Mouse (Mus musculus): Measurements from ENCODE around the gene Emilin1. TPM values are rescaled to one million over a fixed set of nuclear protein-coding genes. Genes with fewer than 3 reads are reported as not detected.

Emilin1 gene
- total and polyA plus RNA-seq, 2 experiments = 17.8 to 31.5 TPM

DNA sequence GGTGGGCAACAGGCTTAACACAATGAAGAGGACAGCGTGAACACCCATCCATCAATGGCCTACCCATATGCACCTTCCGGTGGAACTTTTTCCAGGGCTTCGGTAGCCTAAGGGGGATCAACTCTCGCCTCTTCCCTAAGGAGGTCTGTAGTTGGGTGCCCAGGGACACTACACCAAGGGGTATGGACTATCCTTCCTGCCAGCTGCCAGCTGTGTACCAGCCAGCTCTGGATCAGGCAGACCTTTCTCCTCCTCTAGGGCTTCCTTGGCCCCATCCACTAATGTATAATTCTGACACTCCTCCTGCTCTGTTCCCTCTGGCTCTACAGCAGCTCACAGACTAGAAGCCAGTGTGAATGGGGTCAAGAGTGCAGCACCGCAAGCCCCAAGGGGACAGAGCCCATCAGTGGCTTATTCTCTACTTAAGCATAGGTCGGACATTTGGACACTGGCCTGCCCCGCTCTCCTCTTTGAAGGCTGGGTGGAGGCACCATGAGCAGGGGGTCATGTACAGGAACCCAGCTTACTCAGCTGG is 966 bp downstream of the Emilin1 start:
- Histone ChIP-seq H3K9ac (ENCODE audit: low read depth, low read length) (peak overlapping the region; percentile 64), H3K27me3 (ENCODE audit: control insufficient read depth, insufficient read depth, low read length) (no peaks in the 10 kb centered on the region), H3K4me1 (ENCODE audit: control insufficient read depth, insufficient read depth, low read length) (peaks cover 23% of the 10 kb centered on the region), H3K79me2 (ENCODE audit: control insufficient read depth, insufficient read depth, low read length) (no peaks in the 10 kb centered on the region), H3K36me3 (ENCODE audit: control insufficient read depth, insufficient read depth, low read length) (no peaks in the 10 kb centered on the region), H3K27ac (replicated peaks; ENCODE audit: insufficient read depth, low read depth, low read length) (peak overlapping the region; percentile 71), H3K4me3 (ENCODE audit: insufficient read depth, low read depth, low read length) (peak overlapping the region; percentile 65)
- 74% methylated on average over 7 of the region's 7 CpGs for WGBS
- no peak for TF ChIP-seq POLR2A (IDR thresholded peaks at IDR 0.05; ENCODE audit: extremely low read depth, insufficient read depth, low read length)
- no peak for TF ChIP-seq CTCF (IDR thresholded peaks at IDR 0.05; ENCODE audit: low read depth, low read length)
- no peak for DNase-seq (ENCODE audit: extremely low read depth, low read depth, low spot score)

DNA sequence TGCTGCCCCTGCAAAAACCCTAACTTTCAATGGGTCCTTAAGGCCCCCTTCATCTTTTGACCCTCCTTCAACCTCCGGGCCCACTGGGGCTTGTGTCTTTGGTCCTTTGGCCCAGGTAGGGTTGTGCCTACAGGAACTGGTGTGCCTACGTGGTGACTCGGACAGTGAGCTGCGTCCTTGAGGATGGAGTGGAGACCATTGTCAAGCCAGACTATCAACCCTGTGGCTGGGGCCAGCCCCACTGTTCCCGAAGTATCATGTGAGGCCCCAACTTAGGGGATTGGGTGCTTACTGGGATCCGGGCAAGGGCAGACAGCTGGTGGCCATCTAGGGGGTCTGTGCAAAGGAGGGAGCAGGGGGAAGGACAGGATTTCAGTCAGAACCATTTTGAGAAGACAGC is 1.6 kb downstream of the Emilin1 start:
- H3K9ac ChIP-seq (ENCODE audit: low read depth, low read length) = peak overlapping the region; percentile 8
- no peak for DNase-seq (ENCODE audit: extremely low read depth, low read depth, low spot score)
- WGBS = 71% methylated on average over 6 of the region's 6 CpGs
- peak overlapping the region; percentile 71 for H3K27ac ChIP-seq (replicated peaks; ENCODE audit: insufficient read depth, low read depth, low read length)
- H3K4me3 ChIP-seq (ENCODE audit: insufficient read depth, low read depth, low read length) = peak overlapping the region; percentile 49
- H3K27me3 ChIP-seq (ENCODE audit: control insufficient read depth, insufficient read depth, low read length) = no peaks in the 10 kb centered on the region
- no peaks in the 10 kb centered on the region for H3K36me3 ChIP-seq (ENCODE audit: control insufficient read depth, insufficient read depth, low read length)
- H3K4me1 ChIP-seq (ENCODE audit: control insufficient read depth, insufficient read depth, low read length) = peaks cover 21% of the 10 kb centered on the region
- no peaks in the 10 kb centered on the region for H3K79me2 ChIP-seq (ENCODE audit: control insufficient read depth, insufficient read depth, low read length)
- TF ChIP-seq POLR2A (IDR thresholded peaks at IDR 0.05; ENCODE audit: extremely low read depth, insufficient read depth, low read length) (no peak), CTCF (IDR thresholded peaks at IDR 0.05; ENCODE audit: low read depth, low read length) (no peak)

DNA sequence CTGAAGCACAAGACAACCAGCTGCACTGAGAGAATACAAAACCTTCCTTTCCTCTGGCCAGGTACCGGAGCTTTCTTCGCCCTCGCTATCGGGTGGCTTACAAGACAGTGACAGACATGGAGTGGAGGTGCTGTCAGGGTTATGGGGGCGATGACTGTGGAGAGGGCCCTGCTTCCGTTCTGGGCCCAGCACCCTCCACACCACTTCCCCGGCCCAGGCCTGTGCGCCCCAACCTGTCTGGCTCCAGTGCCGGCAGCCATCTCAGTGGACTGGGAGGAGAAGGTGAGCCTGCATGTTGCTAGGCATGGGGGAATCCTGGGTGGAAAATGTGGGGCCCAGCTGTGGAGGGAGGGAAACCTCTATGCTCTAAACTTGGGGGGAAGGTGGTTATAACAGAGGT is 2.3 kb downstream of the Emilin1 start:
- no peaks in the 10 kb centered on the region for H3K27me3 ChIP-seq (ENCODE audit: control insufficient read depth, insufficient read depth, low read length)
- H3K9ac ChIP-seq (ENCODE audit: low read depth, low read length) = peak overlapping the region; percentile 72
- H3K36me3 ChIP-seq (ENCODE audit: control insufficient read depth, insufficient read depth, low read length) = no peaks in the 10 kb centered on the region
- H3K4me3 ChIP-seq (ENCODE audit: insufficient read depth, low read depth, low read length) = peak overlapping the region; percentile 49
- H3K4me1 ChIP-seq (ENCODE audit: control insufficient read depth, insufficient read depth, low read length) = peaks cover 24% of the 10 kb centered on the region
- no peak for TF ChIP-seq CTCF (IDR thresholded peaks at IDR 0.05; ENCODE audit: low read depth, low read length)
- no peak for TF ChIP-seq POLR2A (IDR thresholded peaks at IDR 0.05; ENCODE audit: extremely low read depth, insufficient read depth, low read length)
- H3K79me2 ChIP-seq (ENCODE audit: control insufficient read depth, insufficient read depth, low read length) = no peaks in the 10 kb centered on the region
- peak overlapping the region; percentile 71 for H3K27ac ChIP-seq (replicated peaks; ENCODE audit: insufficient read depth, low read depth, low read length)
- DNase-seq (ENCODE audit: extremely low read depth, low read depth, low spot score) = no peak
- 62% methylated on average over 9 of the region's 9 CpGs for WGBS

DNA sequence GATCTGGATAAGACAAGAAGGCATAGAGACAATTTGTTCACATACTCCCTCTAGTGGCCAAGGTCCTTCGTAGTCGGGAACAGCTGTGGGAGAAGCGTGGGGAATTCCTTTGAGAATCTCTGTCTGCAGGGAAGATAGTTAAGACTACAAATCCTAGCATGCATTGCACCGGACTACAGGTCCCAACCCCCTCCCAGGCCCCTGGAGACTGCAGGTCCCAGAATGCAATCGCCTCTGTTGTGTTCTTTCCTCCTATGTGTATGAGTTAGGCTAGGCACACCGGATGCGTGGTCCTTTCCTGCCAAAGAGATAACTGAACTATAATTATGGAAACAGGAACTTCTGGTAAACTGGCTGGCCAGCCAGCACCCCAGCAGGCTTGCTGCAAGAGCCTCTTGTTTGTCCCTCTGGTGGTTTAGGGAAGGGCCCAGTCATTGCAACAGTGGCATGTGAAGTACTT is 2.8 kb downstream of the Emilin1 start:
- no peak overlapping the region; the same call in 1 of the 2 replicates for H3K9ac ChIP-seq (ENCODE audit: low read depth, low read length)
- TF ChIP-seq POLR2A (IDR thresholded peaks at IDR 0.05; ENCODE audit: extremely low read depth, insufficient read depth, low read length) = no peak
- peak; percentile 58 for TF ChIP-seq CTCF (IDR thresholded peaks at IDR 0.05; ENCODE audit: low read depth, low read length)
- peak overlapping the region; percentile 8 for H3K27ac ChIP-seq (replicated peaks; ENCODE audit: insufficient read depth, low read depth, low read length)
- H3K79me2 ChIP-seq (ENCODE audit: control insufficient read depth, insufficient read depth, low read length) = no peaks in the 10 kb centered on the region
- 3% methylated on average over 7 of the region's 7 CpGs for WGBS
- H3K27me3 ChIP-seq (ENCODE audit: control insufficient read depth, insufficient read depth, low read length) = no peaks in the 10 kb centered on the region
- no peak overlapping the region for H3K4me3 ChIP-seq (ENCODE audit: insufficient read depth, low read depth, low read length)
- peak; percentile 92 for DNase-seq (ENCODE audit: extremely low read depth, low read depth, low spot score)
- peaks cover 24% of the 10 kb centered on the region for H3K4me1 ChIP-seq (ENCODE audit: control insufficient read depth, insufficient read depth, low read length)
- no peaks in the 10 kb centered on the region for H3K36me3 ChIP-seq (ENCODE audit: control insufficient read depth, insufficient read depth, low read length)

DNA sequence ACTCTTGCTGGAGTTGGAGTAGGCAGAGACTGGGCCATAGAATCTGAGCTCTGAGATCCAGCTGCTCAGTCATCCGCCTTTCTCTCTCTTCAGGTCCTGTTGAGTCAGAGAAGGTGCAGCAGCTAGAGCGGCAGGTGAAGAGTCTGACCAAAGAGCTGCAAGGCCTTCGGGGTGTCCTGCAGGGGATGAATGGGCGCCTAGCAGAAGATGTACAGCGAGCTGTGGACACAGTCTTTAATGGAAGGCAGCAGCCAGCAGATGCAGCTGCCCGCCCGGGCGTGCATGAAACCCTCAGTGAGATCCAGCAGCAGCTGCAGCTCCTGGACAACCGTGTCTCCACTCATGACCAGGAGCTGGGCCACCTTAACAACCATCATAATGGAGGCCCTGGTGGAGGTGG is 3.6 kb downstream of the Emilin1 start:
- H3K4me3 ChIP-seq (ENCODE audit: insufficient read depth, low read depth, low read length) = no peak overlapping the region
- no peak overlapping the region for H3K9ac ChIP-seq (ENCODE audit: low read depth, low read length)
- H3K27ac ChIP-seq (replicated peaks; ENCODE audit: insufficient read depth, low read depth, low read length) = peak overlapping the region; percentile 8
- WGBS = 96% methylated on average over 9 of the region's 9 CpGs
- no peaks in the 10 kb centered on the region; the same call in 1 of the 2 replicates for H3K79me2 ChIP-seq (ENCODE audit: control insufficient read depth, insufficient read depth, low read length)
- H3K36me3 ChIP-seq (ENCODE audit: control insufficient read depth, insufficient read depth, low read length) = no peaks in the 10 kb centered on the region
- H3K27me3 ChIP-seq (ENCODE audit: control insufficient read depth, insufficient read depth, low read length) = no peaks in the 10 kb centered on the region
- DNase-seq (ENCODE audit: extremely low read depth, low read depth, low spot score) = no peak
- TF ChIP-seq CTCF (IDR thresholded peaks at IDR 0.05; ENCODE audit: low read depth, low read length) (no peak), POLR2A (IDR thresholded peaks at IDR 0.05; ENCODE audit: extremely low read depth, insufficient read depth, low read length) (no peak)
- peaks cover 18% of the 10 kb centered on the region for H3K4me1 ChIP-seq (ENCODE audit: control insufficient read depth, insufficient read depth, low read length)

DNA sequence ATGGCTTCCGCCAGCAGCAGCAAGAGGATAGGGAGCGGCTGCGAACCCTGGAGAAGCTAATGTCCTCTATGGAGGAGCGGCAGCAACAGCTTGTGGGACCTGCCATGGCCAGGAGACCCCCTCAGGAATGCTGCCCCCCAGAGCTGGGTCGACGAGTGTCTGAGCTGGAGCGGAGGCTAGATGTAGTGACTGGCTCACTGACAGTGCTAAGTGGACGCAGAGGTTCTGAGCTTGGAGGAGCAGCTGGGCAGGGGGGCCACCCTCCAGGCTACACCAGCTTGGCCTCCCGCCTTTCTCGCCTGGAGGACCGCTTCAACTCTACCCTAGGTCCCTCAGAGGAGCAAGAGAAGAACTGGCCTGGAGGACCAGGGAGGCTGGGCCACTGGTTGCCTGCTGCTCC is 4.1 kb downstream of the Emilin1 start:
- DNase-seq (ENCODE audit: extremely low read depth, low read depth, low spot score) = no peak
- H3K9ac ChIP-seq (ENCODE audit: low read depth, low read length) = no peak overlapping the region
- H3K4me3 ChIP-seq (ENCODE audit: insufficient read depth, low read depth, low read length) = no peak overlapping the region
- no peak overlapping the region for H3K27ac ChIP-seq (replicated peaks; ENCODE audit: insufficient read depth, low read depth, low read length)
- H3K27me3 ChIP-seq (ENCODE audit: control insufficient read depth, insufficient read depth, low read length) = no peaks in the 10 kb centered on the region
- H3K79me2 ChIP-seq (ENCODE audit: control insufficient read depth, insufficient read depth, low read length) = no peaks in the 10 kb centered on the region; the same call in 1 of the 2 replicates
- TF ChIP-seq POLR2A (IDR thresholded peaks at IDR 0.05; ENCODE audit: extremely low read depth, insufficient read depth, low read length) (no peak), CTCF (IDR thresholded peaks at IDR 0.05; ENCODE audit: low read depth, low read length) (no peak)
- no peaks in the 10 kb centered on the region for H3K36me3 ChIP-seq (ENCODE audit: control insufficient read depth, insufficient read depth, low read length)
- H3K4me1 ChIP-seq (ENCODE audit: control insufficient read depth, insufficient read depth, low read length) = peaks cover 15% of the 10 kb centered on the region
- WGBS = 92% methylated on average over 11 of the region's 11 CpGs
